Mouse (Mus musculus) cortical plate, adult 2 months (tissue): ENCODE results near the gene Lman2.

Experiments
- CTCF ChIP-seq: fragments of 200-500 bp; IDR thresholded peaks from 2 replicates; pipeline ENCODE4 v1.5.1; 2011; ENCODE audit warnings: mild to moderate bottlenecking, control low read depth, low read length; ENCODE audit not compliant: insufficient read depth; ENCODE audit errors: extremely low read depth
- POLR2A ChIP-seq: fragments of 200-500 bp; IDR thresholded peaks from 2 replicates; pipeline ENCODE4 v1.6.1; 2011; ENCODE audit warnings: mild to moderate bottlenecking, low read length, control low read depth; ENCODE audit not compliant: insufficient read depth; ENCODE audit errors: extremely low read depth

DNA sequence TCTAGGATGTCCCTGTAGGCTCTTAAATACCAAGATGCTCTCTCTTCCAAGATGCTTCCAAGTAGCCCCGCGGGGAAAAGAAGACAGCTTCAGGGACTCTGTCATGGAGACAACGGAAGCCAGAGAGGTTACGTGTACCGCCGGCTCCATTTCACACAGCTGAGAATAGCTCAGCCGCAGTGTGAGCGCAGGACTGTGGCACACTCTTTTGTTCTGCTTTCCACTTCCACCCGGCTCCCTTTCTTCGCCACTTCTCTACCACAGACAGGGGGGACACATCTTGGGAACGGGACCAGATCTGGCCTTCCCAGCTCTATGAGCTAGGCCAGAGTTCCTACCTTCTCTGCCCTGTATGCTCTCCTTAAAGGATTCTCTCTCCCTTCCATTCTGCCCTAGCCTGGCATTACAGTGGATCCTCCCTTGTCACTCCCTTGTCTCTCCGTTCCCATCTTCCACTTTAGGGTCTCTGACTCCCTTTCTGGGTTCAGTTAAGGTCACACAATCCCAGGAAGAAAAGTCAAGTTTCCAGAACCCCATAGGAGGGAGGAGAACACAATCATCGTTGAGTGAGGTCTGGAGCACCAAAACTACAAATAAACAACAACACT, 43.3 kb upstream of the Lman2 start:
- TF ChIP-seq CTCF (no peak), POLR2A (no peak)
